Mouse (Mus musculus) liver, embryonic 14.5 days (tissue): Measurements from ENCODE around the gene Trim37.
A peak's percentile ranks its signal among the peaks of the same experiment; 100 is the strongest.
"Not testable (repeated sequence)": the region's sequence is repeated elsewhere in the genome, so short reads cannot be mapped to it uniquely, and the experiment has no call there.

Experiments
- CTCF ChIP-seq: IDR thresholded peaks from 2 replicates; pipeline ENCODE4 v1.5.1; 2016; ENCODE audit warnings: antibody characterized with exemption, low read depth, control low read depth
- EP300 ChIP-seq: IDR thresholded peaks from 2 replicates; pipeline ENCODE4 v1.6.1; 2016; ENCODE audit warnings: antibody characterized with exemption, low read depth

DNA sequence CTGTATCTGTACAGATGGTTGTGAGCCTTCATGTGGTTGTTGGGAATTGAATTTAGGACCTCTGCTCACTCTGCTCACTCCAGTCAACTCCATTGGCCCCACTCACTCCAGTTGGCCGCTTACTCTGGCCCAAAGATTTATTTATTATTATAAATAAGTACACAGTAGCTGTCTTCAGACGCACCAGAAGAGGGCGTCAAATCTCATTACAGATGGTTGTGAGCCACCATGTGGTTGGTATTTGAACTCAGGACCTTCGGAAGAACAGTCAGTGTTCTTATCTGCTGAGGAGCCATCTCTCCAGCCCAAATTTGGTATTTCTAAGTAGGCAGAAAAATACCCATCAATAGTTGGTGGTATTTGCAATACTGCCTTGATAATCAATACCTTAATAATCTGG, 134.8 kb downstream of the Trim37 start:
- not testable (repeated sequence) for TF ChIP-seq EP300
- peak; percentile 33; the same call in 1 of the 2 replicates for TF ChIP-seq CTCF
